Mouse (Mus musculus) CD8-positive naive resting alpha-beta T cell, adult 2 months (primary cell): Measurements from ENCODE around the gene Cdh24.

ENCODE experiments used
- DNase-seq, 2 experiments: peaks; one replicate each; pipeline ENCODE4 v3.0.0; 2022; ENCODE audit warnings: low read depth in 2 of 2, low spot score in 2 of 2

Cdh24 gene

GRCm38 (mm10) chr14:54641305-54641969 is at the start of gene Cdh24:
Cdh24 (minus strand) TSS chr14:54641364.
- peak; percentile 86 to 93 for DNase-seq

GRCm38 (mm10) chr14:54687251-54687650 is 46.1 kb upstream of the Cdh24 start:
- DNase-seq, result no peak

DNA sequence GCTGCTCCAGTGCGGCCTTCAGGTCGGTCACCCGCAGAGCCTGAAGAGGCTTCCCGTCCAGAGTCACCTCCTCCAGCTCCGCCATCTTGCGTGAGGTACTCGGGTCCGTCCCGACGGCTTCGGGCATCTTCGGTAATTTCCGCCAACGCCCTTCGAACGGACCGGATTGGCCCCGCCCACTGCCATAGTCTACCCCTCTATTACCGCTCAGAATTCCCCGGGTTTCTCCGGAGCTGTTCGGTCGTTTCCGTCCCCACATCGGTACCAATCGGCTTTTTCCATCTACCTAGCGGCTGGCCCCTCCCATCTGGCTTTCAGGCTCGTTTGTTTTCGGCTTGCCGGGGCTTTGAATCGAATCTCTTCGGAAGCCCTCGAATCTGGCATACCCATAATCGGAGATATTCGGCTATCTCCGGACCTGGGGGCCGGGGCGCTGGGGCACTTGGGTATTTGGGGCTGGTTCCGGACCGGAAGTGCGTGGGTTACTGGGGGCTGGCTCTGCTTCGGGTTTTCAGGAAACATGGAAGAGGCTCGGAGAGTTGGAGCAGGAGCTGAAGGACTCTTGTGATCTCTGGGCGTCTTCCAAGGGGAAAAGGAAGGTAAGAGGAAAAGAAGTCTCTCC is 45.5 kb upstream of the Cdh24 start, which contains the start of gene Acin1:
Gene Acin1 (minus strand): TSS at position 410 of the 622 bp plus-strand sequence.
- peak; percentile 100 for DNase-seq

DNA sequence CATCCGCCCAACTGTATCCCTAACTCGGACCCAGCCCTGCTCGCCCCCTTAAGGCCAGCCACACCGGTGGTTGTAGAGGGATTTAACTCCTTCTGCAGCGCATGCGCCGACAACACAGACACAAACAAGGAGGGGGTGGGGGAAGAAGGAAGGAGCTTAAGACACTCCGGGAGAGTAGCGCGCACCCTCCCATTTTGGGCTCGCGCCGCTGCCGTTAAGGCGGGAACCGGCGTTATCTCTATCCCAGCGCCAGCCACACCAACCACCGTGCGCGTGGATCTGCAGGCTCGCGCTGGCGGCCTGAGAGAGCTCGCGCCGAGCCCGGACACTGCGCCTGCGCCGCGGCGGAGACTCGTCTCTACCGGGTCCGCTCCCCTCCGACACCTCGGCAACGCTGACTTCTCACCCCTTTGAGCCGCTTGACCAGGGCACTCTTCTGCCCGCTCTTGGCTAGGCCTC is 44.9 kb upstream of the Cdh24 start, which contains the start of gene 1700123O20Rik:
Gene 1700123O20Rik (plus strand): TSS at position 154 of the 459 bp plus-strand sequence.
- DNase-seq, result no peak

GRCm38 (mm10) chr14:54685471-54685870 is 44.3 kb upstream of the Cdh24 start:
- DNase-seq, result no peak

DNA sequence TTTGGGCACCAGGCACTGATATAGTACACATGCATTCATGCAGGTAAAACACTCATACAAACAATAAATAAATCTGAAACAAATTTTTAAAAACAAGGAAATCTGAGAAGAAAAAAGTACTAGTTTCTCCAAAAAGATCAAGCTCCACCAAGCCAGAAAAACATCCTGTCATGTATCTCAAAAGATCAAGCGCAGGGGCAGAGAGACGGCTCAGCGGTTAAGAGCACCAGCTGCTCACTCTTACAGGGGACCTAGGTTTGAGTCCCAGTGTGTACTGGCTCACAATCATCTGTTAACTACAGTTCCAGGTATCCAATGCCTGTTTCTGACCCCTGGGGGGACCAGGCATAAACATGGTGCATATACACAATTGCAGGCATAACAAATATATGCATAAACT is 41.2 kb upstream of the Cdh24 start:
- DNase-seq, result peak in 1 of 2 experiments; percentile 25

- no peak for DNase-seq
Measured at GRCm38 (mm10) chr14:54678657-54679304, 37.6 kb upstream of the Cdh24 start.

GRCm38 (mm10) chr14:54676290-54676689 is 35.1 kb upstream of the Cdh24 start:
- no peak for DNase-seq

- DNase-seq, result no peak
Measured at GRCm38 (mm10) chr14:54674317-54674716, 33.2 kb upstream of the Cdh24 start.

GRCm38 (mm10) chr14:54669381-54669780 is 28.2 kb upstream of the Cdh24 start:
- peak; percentile 35 to 61 for DNase-seq

- DNase-seq, result no peak
Measured at GRCm38 (mm10) chr14:54664477-54665222, 23.5 kb upstream of the Cdh24 start.

- peak in 1 of 2 experiments; percentile 35 for DNase-seq
Measured at GRCm38 (mm10) chr14:54660009-54660408, 18.8 kb upstream of the Cdh24 start.

DNA sequence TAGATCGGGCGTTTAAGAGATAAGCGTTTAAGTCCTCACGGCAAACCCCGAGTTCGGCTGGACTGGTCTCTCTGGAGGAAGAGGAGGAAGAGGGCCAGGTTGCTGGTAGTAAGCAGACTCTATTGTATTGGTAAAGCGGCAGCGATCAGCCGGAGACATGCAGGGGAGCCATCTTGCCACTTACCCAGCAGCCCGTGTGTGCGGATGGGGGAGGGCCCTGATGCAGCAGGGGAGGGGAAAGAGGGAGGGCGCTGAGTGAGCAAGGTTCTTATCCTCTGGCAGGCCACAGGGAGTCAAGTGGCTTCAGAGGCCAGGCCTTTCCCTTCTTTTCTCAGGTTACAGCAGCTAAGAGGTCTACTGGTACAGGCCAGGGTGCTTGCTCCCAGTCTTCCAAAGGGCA is 12.3 kb upstream of the Cdh24 start:
- DNase-seq, result peak; percentile 68 to 71

- no peak for DNase-seq
Measured at GRCm38 (mm10) chr14:54652787-54653186, 11.6 kb upstream of the Cdh24 start.

DNA sequence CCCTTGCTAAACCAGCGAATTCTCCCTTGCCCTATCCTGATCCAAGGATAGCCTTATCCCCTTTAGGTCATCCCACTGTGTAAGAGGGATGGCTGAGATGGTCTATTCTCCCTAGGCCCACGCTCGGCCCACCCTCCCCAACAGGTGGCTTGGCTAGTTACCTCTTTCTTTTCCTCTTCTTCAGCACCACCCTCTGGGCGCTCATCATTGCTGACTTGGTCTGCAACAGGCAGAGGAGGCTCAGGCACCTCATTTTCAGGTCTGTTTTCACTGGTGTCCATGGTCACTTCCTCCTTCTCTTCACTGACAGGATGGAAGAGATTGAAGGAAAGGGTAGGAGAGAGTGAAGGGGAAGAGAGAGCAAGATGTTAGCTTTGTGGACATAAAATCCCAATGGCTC is 10.4 kb upstream of the Cdh24 start:
- DNase-seq, result no peak

DNA sequence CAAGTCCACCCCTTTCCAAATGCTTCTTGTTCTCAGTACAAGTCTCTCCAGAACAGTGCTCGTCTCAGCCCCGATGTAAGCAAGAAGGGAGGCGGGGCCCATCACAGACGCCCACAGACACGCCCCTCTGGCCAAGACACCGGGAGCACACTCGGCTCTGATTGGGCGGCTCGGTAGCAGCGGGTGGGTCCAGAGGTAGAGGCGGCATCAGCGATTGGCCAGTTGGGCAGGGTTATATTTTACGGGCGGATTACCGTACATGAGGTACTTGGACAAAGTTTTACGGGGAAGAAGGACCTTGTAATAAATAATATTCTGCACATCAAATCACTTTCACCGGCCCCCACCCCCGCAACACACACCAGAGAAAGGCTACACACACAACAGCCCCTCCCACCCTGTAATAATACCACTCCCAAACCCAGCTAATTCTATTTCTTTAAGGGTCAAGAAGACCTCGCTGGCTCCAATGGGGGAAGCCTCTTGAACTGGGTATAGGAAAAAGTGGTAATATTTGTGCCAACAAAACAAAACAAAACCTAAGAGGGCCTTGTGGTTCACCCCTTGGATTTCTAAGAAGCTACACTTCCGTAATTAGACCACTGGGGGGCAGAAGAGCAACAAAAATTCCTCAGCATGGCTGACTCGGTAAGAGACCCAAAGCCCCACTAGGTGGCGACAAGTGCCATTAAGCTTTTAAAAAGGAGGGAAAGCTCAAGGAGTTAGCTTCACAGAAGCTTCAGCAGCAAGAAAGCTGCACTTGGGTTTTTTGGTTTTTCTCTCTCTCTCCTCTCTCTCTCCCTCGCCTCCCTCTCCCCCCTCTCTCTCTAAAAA is 9.7 kb upstream of the Cdh24 start:
- DNase-seq, result peak; percentile 80 to 92

- no peak for DNase-seq
Measured at GRCm38 (mm10) chr14:54647900-54648299, 6.7 kb upstream of the Cdh24 start.

GRCm38 (mm10) chr14:54646898-54647636 is 5.9 kb upstream of the Cdh24 start:
- no peak for DNase-seq

DNA sequence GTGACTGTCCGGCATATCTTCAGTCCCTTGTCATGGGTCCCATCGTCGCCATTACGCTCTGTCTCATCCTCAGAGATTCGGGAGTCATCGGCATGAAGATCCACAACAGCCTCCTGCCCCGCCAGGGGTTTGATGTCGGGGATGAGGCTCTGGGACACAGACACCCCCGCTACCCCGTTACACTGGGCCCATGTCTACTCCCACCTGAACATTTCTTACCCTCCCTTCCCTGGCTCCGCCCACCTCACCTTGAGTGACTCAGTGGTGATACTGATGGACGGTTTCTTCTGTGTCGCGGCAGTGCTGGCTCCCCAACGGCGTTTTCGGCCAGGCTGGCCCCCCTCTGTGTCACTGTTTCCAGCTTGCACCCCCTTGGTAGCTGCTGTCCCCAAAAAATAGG is 5.3 kb upstream of the Cdh24 start:
- DNase-seq, result no peak

DNA sequence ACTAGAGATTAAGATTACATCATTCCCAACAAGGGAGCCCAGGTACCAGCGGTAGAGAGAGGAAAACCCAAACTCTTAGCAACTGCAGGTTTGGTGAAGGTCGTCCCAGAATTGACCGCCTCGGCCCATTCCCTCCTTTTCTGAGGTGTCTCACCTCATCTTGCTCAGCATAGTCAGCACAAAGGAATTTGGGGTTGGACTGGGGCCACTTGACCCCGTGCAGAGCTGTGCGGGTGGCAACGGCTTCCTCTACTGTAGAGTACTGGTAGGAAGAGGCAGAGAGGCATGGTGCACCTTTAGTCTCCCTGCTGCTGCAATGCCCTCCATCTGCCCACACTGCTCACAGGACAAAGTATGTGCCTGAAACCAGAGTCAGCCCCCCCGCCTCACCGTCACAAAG is 3.1 kb upstream of the Cdh24 start:
- no peak for DNase-seq
